Mouse (Mus musculus) telencephalon, adult 2 months (tissue): ENCODE data around the gene Tmem47.

Source experiments
- DNase-seq: peaks from one replicate; pipeline ENCODE4 v3.0.0-alpha.2; 2011; ENCODE audit warnings: low read depth, low spot score

Tmem47 gene

DNA sequence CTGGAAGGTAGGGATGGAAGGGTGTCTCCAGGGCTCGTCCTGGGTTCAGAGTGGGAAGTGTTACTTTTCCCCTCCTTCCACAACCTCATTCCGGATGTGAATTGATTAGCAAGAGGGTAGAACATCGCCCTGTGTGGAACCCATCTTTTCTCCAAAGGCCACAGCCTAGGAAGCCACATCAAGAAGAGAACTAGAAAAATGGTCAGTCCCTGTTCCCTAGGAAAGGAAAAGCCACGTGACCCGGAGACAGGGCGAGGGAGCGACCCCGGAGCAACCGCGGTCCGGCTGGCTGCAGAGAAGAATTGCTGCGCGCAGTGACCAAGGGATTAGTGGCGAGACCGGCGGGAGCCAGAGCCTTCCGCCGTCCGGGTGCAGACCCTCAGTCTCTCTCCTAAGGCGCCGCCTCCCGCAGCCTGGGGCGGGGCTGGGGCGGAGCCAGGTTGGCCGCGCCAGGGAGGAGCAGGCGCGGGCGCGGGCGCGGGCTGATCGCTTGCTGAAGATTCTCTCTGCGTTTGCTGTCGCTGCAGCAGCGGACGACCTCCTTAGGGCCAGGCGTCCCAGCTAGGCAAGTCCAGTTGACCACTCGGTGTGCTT, at the start of gene Tmem47:
Tmem47 (plus strand) TSS at position 489 of the 594 bp plus-strand sequence.
- no peak for DNase-seq

DNA sequence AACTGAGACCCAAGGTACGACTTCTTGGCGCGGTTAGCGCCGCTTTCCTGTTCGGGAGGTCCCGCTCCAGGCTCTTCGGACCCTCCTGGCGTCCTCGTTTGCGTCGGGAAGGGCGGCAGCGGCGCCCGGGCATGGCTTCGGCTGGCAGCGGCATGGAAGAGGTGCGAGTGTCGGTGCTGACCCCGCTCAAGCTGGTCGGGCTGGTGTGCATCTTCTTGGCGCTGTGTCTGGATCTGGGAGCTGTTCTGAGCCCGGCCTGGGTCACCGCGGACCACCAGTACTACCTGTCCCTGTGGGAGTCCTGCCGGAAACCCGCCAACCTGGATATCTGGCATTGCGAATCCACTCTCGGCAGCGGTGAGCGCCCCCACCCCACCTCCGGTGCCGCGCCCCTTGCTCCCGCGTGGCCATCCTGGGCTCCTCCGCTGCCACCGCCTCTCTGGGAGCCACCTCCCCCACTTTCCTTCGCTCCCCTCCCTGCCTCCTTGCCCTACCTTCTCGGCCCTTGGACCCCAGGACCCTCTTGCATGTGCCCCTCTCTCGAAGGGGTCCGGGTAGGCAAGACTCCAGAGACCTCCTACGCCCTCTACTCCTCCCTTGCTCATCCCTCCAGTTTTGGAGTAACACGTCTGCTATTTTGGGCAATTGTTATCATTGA, 435 bp downstream of the Tmem47 start:
- no peak for DNase-seq

DNA sequence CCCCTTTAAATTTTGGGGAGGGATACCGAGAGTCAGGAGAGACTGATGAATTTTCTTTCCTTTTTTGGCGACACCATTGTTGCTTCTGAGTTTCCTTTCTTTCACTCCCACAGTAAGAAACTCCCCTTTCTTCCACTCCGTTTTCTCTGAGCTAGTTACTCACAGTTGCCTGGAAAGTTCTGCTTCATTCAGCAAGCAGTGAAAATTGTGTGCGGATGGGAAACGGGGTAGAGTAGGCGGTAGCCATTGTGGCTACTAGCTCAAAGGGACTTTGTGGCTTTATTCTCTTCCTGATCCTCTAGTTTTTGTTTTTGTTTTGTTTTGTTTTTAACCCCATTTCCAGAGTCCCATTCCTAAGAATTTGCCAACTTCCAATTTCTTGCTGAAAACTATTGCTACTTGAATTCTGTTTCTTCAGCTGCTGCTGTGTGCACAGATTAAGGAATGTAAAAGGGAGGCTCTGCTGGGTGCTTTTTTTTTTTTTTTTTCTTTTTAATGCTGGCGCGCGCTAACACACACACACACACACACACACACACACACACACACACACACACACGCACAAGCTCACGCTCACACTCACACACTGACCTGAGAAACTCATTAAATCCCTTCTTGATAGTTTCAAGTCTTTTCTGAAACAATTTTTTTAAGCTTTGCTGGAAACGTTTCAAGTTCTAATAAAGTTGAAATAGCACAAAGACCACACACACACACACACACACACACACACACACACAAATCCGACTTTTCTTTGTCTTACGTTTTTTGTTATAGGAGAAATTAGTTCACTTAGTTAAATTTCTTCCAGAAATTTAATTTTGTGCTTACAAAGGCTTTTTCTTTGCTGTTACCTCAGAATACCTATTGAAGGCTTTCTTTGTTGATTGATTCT, 1.5 kb downstream of the Tmem47 start:
- no peak for DNase-seq

DNA sequence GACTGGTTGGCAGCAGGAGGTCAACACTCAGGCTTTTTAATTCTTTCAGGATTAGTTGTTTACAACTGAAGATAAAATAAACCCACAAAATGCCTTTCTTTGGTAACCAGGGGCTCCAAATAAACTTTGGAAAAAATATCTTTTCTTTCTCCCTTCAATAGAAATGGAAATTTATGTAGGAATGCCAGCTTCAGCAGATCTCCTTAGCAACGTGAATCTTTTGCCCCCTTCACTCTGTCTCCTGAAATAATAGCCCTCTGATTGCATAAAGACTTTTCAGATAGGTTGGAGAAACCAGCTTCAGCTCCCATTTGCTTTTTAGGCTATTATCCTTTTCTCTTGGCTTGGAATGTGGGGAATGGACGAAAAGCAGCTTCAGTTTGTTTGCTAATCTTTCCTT, 2.2 kb downstream of the Tmem47 start:
- DNase-seq, result no peak

DNA sequence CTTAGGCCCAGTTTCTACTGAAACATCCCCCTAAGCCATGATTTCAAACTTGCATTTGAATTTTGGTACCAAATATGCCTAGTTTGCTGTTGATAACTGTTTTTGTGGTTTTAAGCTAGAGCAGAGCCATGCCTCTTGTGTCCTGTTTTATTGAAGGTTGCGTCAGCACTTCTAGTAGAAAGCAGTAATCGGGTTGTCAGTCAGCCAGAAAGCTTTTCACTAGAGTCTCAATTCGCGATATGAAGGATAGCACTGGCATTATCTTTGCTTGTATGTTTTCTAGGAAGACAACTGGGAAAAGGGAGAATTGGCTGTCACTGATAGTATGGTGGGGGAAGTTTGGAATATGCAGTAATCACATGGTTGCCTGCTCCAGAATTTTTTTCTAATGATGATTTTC, 3.3 kb downstream of the Tmem47 start:
- DNase-seq, result no peak

DNA sequence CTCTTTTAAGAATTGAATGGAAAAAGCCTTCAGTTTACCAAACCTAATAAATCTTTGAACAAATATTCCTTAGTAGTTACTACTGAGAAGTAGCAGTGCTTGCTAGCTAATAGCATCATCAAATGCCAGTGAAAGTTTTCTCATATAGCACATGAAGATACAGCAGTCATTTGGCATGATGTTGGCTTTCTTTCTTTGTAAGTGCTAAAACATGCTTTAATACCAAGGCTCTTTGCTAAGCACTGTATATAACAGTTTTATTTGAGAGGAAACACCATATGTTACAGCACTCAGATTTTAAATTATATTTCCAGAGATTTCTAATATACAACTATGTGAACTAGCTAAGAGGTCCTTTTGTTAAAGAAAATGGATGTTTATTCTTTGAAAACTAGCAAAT, 8.0 kb downstream of the Tmem47 start:
- no peak for DNase-seq

DNA sequence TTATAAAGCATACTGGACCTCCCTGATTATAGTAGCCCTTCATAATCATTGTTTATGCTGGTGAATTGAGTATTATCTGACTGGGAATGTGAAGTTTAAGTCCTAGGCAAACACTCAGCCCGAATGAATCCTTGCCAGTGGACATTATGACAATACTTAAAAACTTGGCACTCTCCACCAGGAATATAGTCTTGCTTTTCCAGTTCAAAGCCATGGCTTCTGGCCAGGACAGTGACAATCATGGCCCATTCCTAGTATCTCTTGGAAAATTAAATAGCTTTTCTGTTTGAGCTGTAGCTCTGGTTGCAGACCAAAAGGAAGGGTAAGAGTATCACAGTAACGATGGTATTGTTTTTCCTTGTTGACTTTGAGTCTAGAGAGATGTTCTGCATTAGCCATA, 10.5 kb downstream of the Tmem47 start:
- DNase-seq, result no peak

DNA sequence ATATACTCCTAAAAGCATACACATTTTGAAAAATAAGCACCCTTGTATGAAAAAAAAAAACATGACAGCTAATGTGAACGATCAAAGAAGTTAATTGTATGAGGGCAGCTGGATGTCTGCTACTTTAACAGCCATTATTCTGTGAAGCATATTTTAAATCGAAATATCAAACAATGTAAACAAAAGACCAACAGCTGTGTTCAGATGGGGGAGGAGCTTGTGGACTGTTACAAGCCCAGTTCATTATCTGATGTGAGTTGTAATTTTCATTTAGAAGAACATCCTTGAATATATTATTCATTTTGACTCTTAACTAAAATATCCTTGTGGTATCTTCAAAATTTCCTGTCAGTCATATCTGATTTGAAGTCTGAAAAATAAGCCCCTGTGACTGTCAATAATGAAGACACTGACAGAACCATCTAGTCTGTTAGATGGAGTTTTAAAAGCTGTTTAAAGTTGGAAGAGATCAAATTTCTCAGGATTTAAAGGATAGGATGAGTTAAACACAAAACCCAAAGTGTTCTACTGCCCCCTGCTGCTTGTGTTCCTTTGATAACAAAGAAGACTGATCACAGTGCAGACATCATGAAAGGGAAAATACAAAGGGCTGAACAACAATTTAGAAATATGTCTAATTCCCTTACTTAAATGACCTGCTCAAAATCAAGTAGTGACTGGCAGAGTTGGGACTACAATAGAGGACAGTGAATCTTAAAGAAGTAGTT, 14.7 kb downstream of the Tmem47 start:
- peak; percentile 35 for DNase-seq

DNA sequence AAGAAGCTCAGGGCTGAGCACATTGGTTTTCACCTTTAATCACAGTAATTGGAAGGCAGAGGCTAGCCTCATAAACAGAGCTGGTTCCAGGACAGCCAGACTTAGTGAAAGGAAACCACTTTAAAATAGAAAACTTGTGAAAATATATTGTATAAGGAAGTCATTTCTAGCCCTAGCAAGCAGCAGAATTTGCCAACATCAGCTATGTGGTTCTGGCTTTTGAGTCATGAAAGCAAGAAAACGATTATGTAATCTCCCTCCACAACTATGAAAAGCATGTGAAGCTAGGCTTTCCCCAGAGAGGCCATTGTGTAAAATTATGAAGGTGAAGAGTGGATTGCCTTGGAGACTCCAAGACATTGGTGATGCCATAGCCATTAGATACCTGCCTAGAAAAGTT, 76.9 kb downstream of the Tmem47 start:
- DNase-seq, result no peak
